Mouse (Mus musculus) stomach, postnatal 0 days (tissue): Measurements from ENCODE around the gene Trabd2b. TPM values are rescaled to one million over a fixed set of nuclear protein-coding genes. Genes with fewer than 3 reads are reported as not detected.

ENCODE experiments used
- ATAC-seq: fragments of 200-750 bp; cut with Nextera tagmentation; 2 replicates; pipeline ENCODE4 v1.8.0; 2017; ENCODE audit not compliant: low FRiP score, low TSS enrichment
- DNase-seq: peaks from one replicate; pipeline ENCODE4 v3.0.0-alpha.2; 2016; ENCODE audit warnings: low spot score
- H3K27ac ChIP-seq: fragments of 300-500 bp; sonication (generic); replicated peaks from 2 replicates; pipeline ENCODE4 v1.5.1; 2014; ENCODE audit warnings: mild to moderate bottlenecking, control low read depth
- H3K27me3 ChIP-seq: fragments of 300-500 bp; sonication (generic); 2 replicates; pipeline ENCODE4 v1.6.1; 2014; ENCODE audit warnings: low read length; ENCODE audit not compliant: control insufficient read depth, insufficient read depth
- H3K36me3 ChIP-seq: fragments of 300-500 bp; sonication (generic); 2 replicates; pipeline ENCODE4 v1.6.1; 2014; ENCODE audit warnings: low read length, mixed read lengths; ENCODE audit not compliant: control insufficient read depth, insufficient read depth
- H3K4me1 ChIP-seq: fragments of 300-500 bp; sonication (generic); replicated peaks from 2 replicates; pipeline ENCODE4 v1.6.1; 2014; ENCODE audit warnings: antibody characterized with exemption; ENCODE audit not compliant: control insufficient read depth, insufficient read depth
- H3K4me2 ChIP-seq: fragments of 300-500 bp; sonication (generic); replicated peaks from 2 replicates; pipeline ENCODE4 v1.6.1; 2014; ENCODE audit warnings: low read depth, mild to moderate bottlenecking, control low read depth, moderate library complexity
- H3K4me3 ChIP-seq: fragments of 300-500 bp; sonication (generic); 2 replicates; pipeline ENCODE4 v1.5.1; 2014; ENCODE audit warnings: low read depth, low read length, control low read depth
- H3K9ac ChIP-seq: fragments of 300-500 bp; sonication (generic); 2 replicates; pipeline ENCODE4 v1.6.1; 2014; ENCODE audit warnings: mild to moderate bottlenecking, low read length, control low read depth, mixed read lengths
- H3K9me3 ChIP-seq: fragments of 300-500 bp; sonication (generic); 2 replicates; pipeline ENCODE4 v1.6.1; 2016; ENCODE audit warnings: low read length; ENCODE audit not compliant: control insufficient read depth
- CTCF ChIP-seq: IDR thresholded peaks from 2 replicates; pipeline ENCODE4 v1.5.1; 2016; ENCODE audit warnings: antibody characterized with exemption, low read depth, mild to moderate bottlenecking, moderate library complexity
- EP300 ChIP-seq: optimal IDR thresholded peaks from 2 replicates; pipeline ENCODE3; 2016; ENCODE audit warnings: antibody characterized with exemption
- WGBS: fragments of 180-500 bp; shearing (Covaris S2); extraction: QIAGEN DNeasy Blood & Tissue Kit; methylation state at CpG from one replicate; pipeline ENCODE4 v1.1.7; 2014; 5-methylcytosine and 5-hydroxymethylcytosine counted together
- polyA plus RNA-seq: library from polyadenylated mRNA; unstranded; fragments of >200 nt; fragmentation: Nextera tagmentation; extraction: Ambion mirVana; gene quantifications from 2 replicates; pipeline ENCODE4 v1.2.1, GENCODE M21; 2015

Trabd2b gene
- polyA plus RNA-seq, 1 experiment from 2014 or later: 0.61 TPM

DNA sequence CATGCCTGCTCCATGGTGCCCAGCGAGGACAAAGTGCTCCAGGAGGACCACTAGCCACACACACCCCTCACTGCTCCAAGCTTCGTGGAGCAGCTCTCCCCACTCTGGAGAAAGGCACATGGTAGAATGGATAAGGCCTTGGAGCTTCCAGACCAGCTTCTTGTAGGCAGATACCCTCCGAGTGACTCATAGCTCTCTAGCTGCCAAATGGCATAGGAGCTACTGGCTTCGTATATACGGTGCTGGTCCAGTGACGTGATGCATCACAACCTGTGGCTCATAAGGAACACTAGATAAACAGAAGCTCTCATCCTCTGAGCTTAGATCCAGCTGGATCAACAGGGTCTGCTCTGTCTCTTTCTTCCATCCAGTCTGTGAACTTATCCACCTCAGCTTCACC lies 244.0 kb downstream of the Trabd2b start:
- DNase-seq: no peak
- no peaks in the 10 kb centered on the region for H3K27me3 ChIP-seq
- TF ChIP-seq CTCF (no peak), EP300 (no peak)
- 62% methylated on average over 5 of the region's 6 CpGs for WGBS
- H3K4me2 ChIP-seq: no peak overlapping the region
- no peak overlapping the region for H3K9ac ChIP-seq
- H3K4me3 ChIP-seq: no peak overlapping the region
- H3K4me1 ChIP-seq: no peaks in the 10 kb centered on the region
- no peak overlapping the region for H3K27ac ChIP-seq
- ATAC-seq: no peak
- no peaks in the 10 kb centered on the region for H3K36me3 ChIP-seq
- H3K9me3 ChIP-seq: no peaks in the 10 kb centered on the region

DNA sequence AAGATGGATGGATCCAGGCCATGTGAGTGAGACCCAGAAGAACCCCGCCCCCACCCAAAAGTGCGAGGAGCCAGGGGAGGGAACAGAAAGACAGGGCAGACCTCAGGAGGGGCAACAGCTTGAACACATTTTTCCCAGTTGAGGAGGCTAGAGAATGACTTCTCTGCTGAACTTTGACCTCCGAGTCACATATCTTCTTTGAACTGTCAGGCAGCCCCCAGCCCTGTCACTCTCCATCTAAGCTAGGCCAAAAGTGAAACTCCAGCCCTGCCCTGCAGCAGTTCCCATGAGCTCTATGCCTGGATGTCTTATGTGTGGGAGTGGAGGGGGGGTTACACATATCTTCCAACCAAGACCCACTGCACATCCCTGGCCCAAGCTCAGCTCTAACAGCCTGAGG lies 244.5 kb downstream of the Trabd2b start:
- Histone ChIP-seq H3K4me2 (no peak overlapping the region), H3K9ac (no peak overlapping the region), H3K4me1 (no peaks in the 10 kb centered on the region), H3K9me3 (no peaks in the 10 kb centered on the region), H3K27ac (no peak overlapping the region), H3K4me3 (no peak overlapping the region), H3K36me3 (no peaks in the 10 kb centered on the region), H3K27me3 (no peaks in the 10 kb centered on the region)
- no peak for ATAC-seq
- 54% methylated on average over 3 of the region's 3 CpGs for WGBS
- TF ChIP-seq EP300: no peak
- TF ChIP-seq CTCF: no peak
- DNase-seq: no peak

DNA sequence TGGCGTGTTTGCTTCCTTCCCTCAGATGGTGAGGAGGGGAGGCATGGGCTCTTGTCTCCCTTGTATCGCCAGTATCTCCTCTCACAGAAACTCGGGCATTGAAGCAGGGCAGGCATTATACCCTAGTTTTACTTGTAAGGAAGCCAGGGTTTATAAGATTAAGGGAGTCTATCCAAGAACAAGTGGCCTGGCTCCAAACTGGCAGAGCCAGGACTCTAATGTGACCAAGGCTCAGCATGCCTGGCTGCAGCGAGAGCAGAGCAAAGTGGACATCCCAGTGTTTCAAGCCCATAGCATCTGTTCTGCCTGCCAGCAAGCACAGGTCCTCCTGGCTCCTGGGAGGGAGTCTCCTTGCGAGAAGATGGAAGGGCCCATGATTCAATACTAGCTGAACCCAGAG lies 245.1 kb downstream of the Trabd2b start:
- no peaks in the 10 kb centered on the region for H3K27me3 ChIP-seq
- H3K4me2 ChIP-seq: no peak overlapping the region
- H3K9me3 ChIP-seq: no peaks in the 10 kb centered on the region
- ATAC-seq (no peak), DNase-seq (no peak)
- H3K36me3 ChIP-seq: no peaks in the 10 kb centered on the region
- H3K4me1 ChIP-seq: no peaks in the 10 kb centered on the region
- H3K27ac ChIP-seq: no peak overlapping the region
- TF ChIP-seq CTCF (no peak), EP300 (no peak)
- H3K4me3 ChIP-seq: no peak overlapping the region
- 74% methylated on average over 5 of the region's 5 CpGs for WGBS
- no peak overlapping the region for H3K9ac ChIP-seq

DNA sequence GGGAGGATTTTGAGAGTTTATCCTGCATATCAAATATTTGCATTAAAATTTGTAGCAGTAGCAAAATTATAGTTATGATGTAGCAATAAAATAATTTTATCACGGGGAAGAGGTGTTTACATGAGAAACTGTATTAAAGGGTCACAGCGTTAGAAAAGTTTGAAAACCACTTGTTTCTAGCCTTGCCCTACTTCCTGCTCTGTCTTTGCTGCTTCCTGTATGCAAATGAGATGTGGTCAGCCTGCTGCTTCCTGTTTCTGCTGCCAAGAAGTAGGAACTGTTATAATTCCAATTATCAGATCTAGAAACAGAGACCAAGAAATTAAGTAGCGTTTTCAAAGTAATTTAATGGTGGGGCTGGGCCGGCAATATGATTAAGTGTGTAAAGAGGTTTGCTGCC lies 245.9 kb downstream of the Trabd2b start:
- no peak overlapping the region for H3K4me2 ChIP-seq
- no peak overlapping the region for H3K4me3 ChIP-seq
- H3K9me3 ChIP-seq: no peaks in the 10 kb centered on the region
- ATAC-seq: no peak
- DNase-seq: no peak
- H3K4me1 ChIP-seq: no peaks in the 10 kb centered on the region
- no peak for TF ChIP-seq EP300
- no peak for TF ChIP-seq CTCF
- no peak overlapping the region for H3K27ac ChIP-seq
- no peak overlapping the region for H3K9ac ChIP-seq
- H3K27me3 ChIP-seq: no peaks in the 10 kb centered on the region
- H3K36me3 ChIP-seq: no peaks in the 10 kb centered on the region
- WGBS: 77% methylated on average over 4 of the region's 4 CpGs

DNA sequence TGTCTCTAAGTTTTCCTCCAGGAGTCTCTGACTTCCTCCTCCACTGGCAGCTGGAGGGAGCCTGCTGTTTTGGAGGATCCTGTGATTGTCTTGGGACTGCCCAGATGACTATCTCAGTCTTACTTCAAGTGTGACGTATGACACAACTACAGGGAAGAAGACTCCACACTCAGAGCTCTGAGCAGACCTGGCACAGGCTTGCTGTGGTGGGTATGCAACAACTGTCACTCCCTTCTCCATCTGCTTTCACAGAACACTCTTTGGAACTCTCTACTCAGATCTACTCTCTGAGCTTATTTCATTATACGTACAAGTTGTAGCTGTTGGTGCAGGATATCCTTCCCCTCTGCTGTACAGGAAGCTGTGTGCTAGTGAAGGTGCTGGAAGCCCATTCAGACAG lies 251.4 kb downstream of the Trabd2b start:
- H3K36me3 ChIP-seq: no peaks in the 10 kb centered on the region
- H3K4me3 ChIP-seq: no peak overlapping the region
- H3K4me2 ChIP-seq: no peak overlapping the region
- TF ChIP-seq CTCF (no peak), EP300 (no peak)
- no peak for ATAC-seq
- H3K27me3 ChIP-seq: no peaks in the 10 kb centered on the region
- H3K9ac ChIP-seq: no peak overlapping the region
- H3K27ac ChIP-seq: no peak overlapping the region
- 75% methylated on average over 2 of the region's 2 CpGs for WGBS
- no peak for DNase-seq
- H3K9me3 ChIP-seq: no peaks in the 10 kb centered on the region
- no peaks in the 10 kb centered on the region for H3K4me1 ChIP-seq

DNA sequence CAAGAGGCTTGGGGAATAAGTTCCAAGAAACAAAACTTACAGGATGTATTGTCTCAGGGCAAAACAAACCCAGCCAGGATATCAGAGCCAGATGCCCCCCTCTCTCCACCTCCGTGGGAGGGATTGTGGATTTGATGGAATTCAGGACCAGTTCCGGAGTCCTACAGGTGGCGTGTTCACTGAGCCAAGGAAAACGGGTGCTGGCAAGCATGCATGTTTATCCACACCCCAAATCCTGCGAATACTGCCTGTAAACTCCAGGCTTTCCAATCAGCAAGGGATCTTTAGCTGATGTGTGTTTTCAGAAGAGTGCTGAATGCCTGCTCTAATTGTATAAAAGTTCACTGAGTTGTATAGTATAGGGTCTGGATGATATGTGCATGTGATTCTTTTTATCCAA lies 253.4 kb downstream of the Trabd2b start:
- ATAC-seq: no peak
- no peak for TF ChIP-seq CTCF
- TF ChIP-seq EP300: no peak
- H3K4me1 ChIP-seq: no peaks in the 10 kb centered on the region
- no peaks in the 10 kb centered on the region for H3K36me3 ChIP-seq
- H3K9me3 ChIP-seq: no peaks in the 10 kb centered on the region
- no peak overlapping the region for H3K4me3 ChIP-seq
- no peaks in the 10 kb centered on the region for H3K27me3 ChIP-seq
- no peak for DNase-seq
- H3K9ac ChIP-seq: no peak overlapping the region
- 46% methylated on average over 5 of the region's 5 CpGs for WGBS
- H3K27ac ChIP-seq: no peak overlapping the region
- H3K4me2 ChIP-seq: no peak overlapping the region
